Mouse (Mus musculus) CH12.LX (cell line): ENCODE measurements around the gene Rnf10.

Experiments used
- CTCF ChIP-seq, 2 experiments: IDR thresholded peaks in 1 of 2; conservative IDR thresholded peaks in 1 of 2; 2 replicates each; pipeline ENCODE4 v1.5.1; 2011 to 2012; ENCODE audit warnings: low read depth in 2 of 2, low read length in 2 of 2, improper control_type of control experiment in 1 of 2, inconsistent platforms in 1 of 2, mild to moderate bottlenecking in 1 of 2, moderate library complexity in 1 of 2
- E2F4 ChIP-seq: IDR thresholded peaks from 2 replicates; pipeline ENCODE4 v1.6.1; 2011; ENCODE audit warnings: low read depth, low read length, improper control_type of control experiment; ENCODE audit not compliant: insufficient replicate concordance
- GABPA ChIP-seq: IDR thresholded peaks from 2 replicates; pipeline ENCODE4 v1.6.1; 2012; ENCODE audit warnings: low read depth, low read length, improper control_type of control experiment, inconsistent platforms; ENCODE audit not compliant: insufficient replicate concordance
- KAT2A ChIP-seq: IDR thresholded peaks from 2 replicates; pipeline ENCODE4 v1.6.1; 2012; ENCODE audit warnings: low read length, improper control_type of control experiment, inconsistent platforms; ENCODE audit not compliant: insufficient replicate concordance
- MAFK ChIP-seq: IDR thresholded peaks from 2 replicates; pipeline ENCODE4 v1.6.1; 2011; ENCODE audit warnings: low read length, improper control_type of control experiment; ENCODE audit not compliant: insufficient replicate concordance
- MAZ ChIP-seq: IDR thresholded peaks from 2 replicates; pipeline ENCODE4 v1.6.1; 2012; ENCODE audit warnings: low read depth, mild to moderate bottlenecking, inconsistent platforms, low read length, improper control_type of control experiment, moderate library complexity
- MXI1 ChIP-seq: IDR thresholded peaks from 2 replicates; pipeline ENCODE4 v1.6.1; 2011; ENCODE audit warnings: mild to moderate bottlenecking, low read depth, low read length, improper control_type of control experiment
- NRF1 ChIP-seq: IDR thresholded peaks from 2 replicates; pipeline ENCODE4 v1.6.1; 2014; ENCODE audit warnings: low read depth, mild to moderate bottlenecking, inconsistent platforms, low read length, improper control_type of control experiment, moderate library complexity
- POLR2A ChIP-seq: IDR thresholded peaks from 2 replicates; pipeline ENCODE4 v1.6.1; 2011; ENCODE audit warnings: low read depth, mild to moderate bottlenecking, improper control_type of control experiment, low read length
- RAD21 ChIP-seq: IDR thresholded peaks from 2 replicates; pipeline ENCODE4 v1.6.1; 2011; ENCODE audit warnings: low read depth, mild to moderate bottlenecking, low read length, improper control_type of control experiment, moderate library complexity
- SMC3 ChIP-seq: IDR thresholded peaks from 2 replicates; pipeline ENCODE4 v1.6.1; 2011; ENCODE audit warnings: low read depth, low read length, improper control_type of control experiment
- UBTF ChIP-seq: IDR thresholded peaks from 2 replicates; pipeline ENCODE4 v1.6.1; 2012; ENCODE audit warnings: low read depth, mild to moderate bottlenecking, inconsistent platforms, low read length, improper control_type of control experiment, moderate library complexity

DNA sequence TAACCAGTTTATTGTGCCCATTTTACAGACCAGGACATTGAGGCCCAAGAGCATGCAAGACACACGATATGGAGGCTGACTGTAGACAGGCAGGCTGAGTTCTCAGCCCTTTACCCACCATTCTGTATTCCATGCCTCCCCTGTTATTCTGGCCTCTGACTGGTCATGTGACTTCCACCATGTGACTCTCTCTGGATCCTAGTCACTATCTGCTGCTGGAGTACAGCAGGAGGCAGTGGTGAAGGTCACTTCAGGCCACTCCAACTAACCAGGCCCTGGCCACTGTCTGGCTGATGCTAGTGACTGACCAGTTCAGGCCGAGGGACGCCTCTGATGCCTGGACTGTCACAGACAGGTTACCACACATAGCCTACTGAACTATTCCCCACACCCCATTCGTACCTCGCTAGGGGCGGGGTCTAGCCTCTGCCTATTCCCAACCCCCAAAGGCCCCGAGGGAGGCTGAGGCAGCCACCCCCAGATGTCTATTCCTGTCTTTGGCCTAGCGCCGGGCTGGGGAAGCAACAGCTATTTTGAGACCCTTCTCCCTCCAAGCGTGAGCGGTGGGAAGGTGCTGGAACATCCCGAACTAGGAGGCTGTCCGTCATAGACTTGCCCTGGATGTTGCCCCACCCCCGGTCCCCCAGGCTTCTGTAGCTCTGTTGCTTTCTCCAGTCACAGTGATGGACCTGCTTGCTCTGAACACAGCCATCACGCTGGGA is 41.7 kb downstream of the Rnf10 start:
- TF ChIP-seq MAZ, result no peak
- no peak for TF ChIP-seq MXI1
- TF ChIP-seq GABPA, result no peak
- no peak for TF ChIP-seq MAFK
- no peak for TF ChIP-seq CTCF (conservative IDR thresholded peaks at IDR 0.05 in 1 of 2, IDR thresholded peaks at IDR 0.05 in 1 of 2; ENCODE audit: low read depth in 2 of 2, low read length in 2 of 2)
- TF ChIP-seq RAD21, result no peak
- TF ChIP-seq POLR2A, result no peak
- no peak for TF ChIP-seq SMC3
- no peak for TF ChIP-seq UBTF
- TF ChIP-seq E2F4, result no peak
- TF ChIP-seq NRF1, result no peak
- TF ChIP-seq KAT2A, result no peak
